Mouse (Mus musculus): ENCODE results near the gene Nsf.
"Not testable (repeated sequence)": the region's sequence is repeated elsewhere in the genome, so short reads cannot be mapped to it uniquely, and the experiment has no call there.

Gene Nsf

DNA sequence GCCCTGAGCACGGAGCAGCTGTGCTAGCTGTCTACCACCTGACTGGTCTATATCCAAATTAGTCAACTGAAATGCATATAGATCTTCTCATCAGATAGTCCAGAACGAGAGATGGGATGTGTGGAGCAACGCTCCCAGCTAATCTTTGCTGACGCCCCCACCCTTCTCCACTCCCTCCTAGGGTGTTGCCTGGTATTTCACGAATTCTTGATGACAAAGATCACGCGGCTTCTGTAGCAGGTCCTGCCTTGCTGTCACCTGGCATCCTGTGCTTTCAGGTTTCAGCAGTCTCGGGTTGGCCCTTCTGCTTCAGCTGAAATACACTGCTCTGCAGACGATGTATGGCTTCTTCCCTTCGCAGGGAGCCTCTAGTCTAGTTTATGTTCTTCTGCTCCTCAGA is 61.0 kb downstream of the Nsf start:
- no peak for DNase-seq (ENCODE audit: low spot score in 2 of 2)

DNA sequence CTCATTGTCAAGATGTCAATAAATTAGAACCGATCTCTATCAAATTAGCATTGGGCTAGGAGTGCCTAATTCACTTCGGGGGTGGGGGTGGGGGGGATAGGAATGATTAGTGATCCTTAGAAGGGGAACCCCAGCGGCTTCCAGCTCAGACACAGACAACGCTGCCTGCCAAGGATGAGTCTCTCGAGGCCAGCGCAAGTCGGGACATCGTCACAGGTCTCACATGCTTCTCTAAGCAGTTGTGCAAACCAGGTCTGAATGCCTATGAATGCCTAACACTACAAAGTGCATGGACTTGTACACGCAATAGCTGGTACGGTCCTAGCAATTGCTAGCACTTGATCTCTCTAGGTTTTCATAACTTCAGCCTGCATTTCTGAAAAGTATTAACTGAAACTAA is 62.1 kb downstream of the Nsf start:
- no peak for DNase-seq (ENCODE audit: low spot score in 2 of 2)

DNA sequence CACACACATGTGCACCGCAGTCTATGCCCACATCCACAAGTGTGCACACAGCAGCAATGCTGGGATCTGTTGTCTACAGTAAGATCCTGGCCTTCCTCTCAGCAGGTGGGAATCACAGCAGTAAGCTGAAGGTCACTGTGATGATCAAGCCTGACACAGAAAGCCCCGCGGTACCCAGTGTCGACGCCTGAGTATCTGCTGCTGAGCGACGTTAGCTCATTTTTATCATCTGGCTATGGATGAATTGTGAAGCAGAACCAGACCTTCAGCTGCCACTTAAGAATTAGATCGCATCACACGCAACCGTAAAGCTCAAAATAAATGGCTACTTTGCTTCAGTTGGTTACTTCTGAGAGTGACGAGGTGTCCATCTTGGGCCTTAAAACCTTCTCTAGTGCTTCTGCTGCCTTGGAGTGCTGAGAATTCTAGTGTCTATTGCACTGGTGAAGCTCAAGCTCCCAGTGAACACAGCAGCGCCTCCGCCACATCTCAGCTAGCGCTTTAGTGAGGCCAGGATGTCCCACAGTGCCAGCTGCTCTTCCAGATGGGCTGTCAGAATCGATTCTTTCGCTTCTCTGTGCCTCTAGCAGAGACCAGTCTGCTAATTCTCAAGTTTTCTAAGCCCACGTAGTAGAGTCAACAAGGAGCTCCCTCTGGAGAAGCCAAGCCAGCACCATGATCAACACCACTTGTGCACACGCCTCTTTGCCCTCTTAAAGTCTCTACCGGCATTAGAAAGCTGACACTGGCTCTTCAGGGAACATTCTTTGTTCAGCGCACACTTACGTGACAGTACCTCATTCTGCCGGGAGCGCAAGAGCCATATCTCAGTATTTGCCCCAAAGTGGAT is 63.3 kb downstream of the Nsf start:
- no peak for DNase-seq (ENCODE audit: low spot score in 2 of 2)

DNA sequence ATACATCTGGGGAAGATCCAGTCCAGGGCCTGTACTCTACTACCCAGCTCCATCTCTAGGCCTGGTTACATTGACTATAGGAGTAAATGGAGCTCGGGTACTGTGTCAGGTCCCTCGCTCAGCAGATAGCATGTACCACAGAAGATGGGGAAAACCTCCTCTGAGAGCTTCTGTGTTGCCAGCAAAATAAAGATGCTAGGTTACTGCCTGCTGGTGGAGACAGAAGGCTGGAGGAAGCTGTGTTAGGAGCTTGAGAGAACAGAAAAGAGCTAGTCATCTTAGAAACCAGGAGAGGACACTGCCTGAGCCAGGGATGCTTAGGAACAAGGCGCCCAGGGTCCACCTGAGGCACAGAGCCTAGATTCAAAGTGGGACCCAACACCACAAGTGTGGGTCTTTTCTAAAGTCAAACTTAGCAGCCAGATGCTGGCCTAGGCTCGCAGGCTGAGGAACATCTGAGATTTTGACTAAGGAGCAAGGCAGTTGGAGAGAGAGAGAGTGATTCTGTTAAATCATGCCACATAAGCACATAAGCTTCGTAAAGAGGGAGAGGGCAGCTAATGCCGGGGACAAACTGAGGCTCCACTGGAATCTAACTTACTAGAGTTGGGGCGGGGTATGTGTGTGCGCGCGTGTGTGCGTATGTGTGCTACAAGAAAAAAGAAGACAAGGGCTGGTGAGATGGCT is 66.0 kb downstream of the Nsf start:
- no peak for DNase-seq (ENCODE audit: low spot score in 2 of 2)

DNA sequence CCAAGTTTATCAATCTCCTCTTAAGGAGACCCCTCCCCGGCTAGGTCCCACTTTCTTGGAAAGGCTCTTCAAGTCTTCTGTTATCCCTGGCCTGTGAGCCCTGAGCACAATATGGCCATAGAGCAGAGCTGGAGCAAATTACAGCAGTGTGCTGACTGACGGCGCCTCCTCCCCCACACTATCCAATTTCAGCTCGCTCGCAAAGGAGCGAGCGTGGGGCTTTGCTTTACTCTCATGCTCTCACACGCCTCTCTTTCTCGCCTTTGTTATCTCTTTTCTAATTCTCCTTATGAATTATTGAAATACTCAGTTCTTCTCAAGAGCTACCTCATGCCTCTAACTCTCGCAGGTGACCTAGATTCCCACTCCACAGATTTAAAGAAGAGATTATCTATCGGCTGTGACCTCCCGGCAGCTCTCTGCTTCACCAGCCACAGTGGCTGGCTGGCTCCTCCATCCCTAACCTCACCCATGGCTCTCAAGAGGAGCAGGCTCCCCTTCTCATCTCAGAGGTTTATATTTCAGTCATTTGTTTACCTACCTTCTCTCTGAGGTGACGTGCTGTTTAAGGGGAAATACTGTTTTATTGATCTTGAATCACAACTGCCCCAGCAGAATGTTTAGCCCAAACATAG is 69.0 kb downstream of the Nsf start:
- DNase-seq (ENCODE audit: low spot score in 2 of 2) = no peak

DNA sequence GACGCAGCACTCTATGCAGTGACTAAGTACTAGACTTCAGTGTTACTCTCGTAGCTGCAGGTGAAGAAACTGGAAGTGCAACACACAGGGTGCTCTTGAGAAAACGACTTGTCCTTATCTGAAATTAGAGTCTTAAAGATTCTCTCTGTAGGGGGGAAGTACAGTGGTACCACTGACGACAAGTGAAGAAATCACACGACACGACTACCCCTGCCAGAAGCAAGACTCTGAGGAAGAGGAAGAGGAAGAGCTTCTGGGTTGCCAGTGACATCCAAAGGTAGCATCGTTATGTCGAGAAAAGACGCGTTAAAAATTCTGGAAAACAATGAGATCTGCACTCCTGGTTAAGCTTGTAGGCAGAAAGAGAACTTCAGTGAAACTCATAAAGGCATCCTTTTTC is 70.1 kb downstream of the Nsf start:
- no peak for DNase-seq (ENCODE audit: low spot score in 2 of 2)

DNA sequence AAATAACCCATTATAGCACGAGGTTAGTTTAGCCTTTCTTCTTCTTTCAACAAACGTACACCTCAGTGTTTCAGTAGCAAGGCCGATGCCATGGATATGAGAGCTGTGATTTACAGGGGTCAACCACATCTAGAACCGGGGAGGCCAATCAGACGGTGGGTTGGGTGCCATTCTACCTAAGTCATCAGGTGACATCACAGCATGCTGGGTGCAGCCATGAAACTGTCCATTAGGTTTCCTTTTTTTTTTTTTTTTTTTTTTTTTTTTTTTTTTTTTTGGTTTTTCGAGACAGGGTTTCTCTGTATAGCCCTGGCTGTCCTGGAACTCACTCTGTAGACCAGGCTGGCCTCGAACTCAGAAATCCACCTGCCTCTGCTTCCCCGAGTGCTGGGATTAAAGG is 74.4 kb downstream of the Nsf start:
- not testable (repeated sequence) for DNase-seq (ENCODE audit: low spot score in 2 of 2)

DNA sequence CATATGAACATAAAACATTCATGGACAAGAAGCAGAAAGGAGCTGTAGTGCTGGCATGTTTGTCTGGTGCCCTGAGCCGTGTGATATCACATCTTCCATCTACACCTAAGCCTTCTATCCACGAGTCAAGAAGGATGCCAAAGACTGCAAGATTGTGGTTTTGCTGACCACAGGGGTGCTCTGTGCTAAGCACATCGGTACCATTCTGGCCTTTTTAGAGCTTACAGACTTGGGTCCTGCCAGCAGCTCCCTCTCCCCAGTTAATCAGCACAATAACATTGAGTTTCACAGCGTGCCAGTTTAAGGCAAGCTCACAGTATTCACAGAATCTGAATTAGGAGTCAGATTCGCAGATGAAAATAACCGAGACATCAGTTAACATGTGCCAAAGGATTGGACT is 75.4 kb downstream of the Nsf start:
- DNase-seq (ENCODE audit: low spot score in 2 of 2) = no peak

DNA sequence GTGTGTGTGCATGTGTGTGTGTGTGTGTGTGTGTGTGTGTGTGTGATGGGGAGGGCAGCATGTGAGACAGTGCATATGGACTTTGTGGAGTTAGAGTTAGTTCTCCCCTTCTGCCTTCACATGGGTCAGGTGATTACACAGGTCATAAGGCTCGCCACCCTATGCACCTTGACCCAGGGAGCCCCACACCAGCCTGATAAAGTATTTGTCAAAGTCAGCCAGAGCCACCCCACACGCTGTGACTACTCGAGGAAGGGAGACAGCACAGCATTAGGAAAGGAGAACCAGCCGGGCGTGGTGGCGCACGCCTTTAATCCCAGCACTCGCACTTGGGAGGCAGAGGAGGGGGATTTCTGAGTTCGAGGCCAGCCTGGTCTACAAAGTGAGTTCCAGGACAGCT is 83.5 kb downstream of the Nsf start:
- DNase-seq (ENCODE audit: low spot score in 2 of 2) = no peak

DNA sequence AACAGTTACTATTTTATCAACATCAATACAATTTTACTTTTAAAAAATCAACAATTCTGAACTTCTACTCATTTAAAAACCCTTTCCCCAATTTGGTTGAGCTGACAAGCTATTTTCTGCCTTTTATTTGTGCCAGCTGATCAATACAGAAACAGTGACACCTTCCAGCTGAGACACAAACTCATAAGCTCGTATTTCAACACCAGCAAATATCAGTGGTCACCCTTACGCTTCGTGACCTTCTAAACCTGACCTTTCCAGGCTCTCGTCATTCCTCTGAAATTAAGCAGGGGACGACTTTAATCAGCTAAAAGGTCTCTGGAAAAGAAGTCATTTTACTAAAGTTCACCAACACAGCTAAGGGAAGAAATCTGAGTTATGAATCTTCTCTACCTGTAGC is 86.2 kb downstream of the Nsf start:
- no peak for DNase-seq (ENCODE audit: low spot score in 2 of 2)

DNA sequence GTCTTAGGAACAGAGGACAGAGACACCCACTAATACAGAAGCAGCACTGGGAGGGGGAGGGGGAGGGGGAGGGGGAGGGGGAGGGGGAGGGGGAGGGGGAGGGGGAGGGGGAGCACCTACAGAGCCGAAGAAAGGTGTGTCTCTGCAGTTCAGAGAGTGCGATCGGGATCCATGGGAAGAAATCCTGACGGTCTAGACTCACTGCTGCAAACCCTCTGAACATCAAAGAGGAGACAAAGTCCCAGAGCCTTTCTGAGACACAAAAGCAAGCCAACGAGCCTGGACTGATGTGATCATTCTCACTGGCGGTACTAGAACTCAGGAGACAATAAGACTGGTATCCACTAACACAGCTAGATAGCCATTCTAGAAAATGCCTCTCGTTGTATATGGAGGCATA is 88.5 kb downstream of the Nsf start:
- no peak for DNase-seq (ENCODE audit: low spot score in 2 of 2)

DNA sequence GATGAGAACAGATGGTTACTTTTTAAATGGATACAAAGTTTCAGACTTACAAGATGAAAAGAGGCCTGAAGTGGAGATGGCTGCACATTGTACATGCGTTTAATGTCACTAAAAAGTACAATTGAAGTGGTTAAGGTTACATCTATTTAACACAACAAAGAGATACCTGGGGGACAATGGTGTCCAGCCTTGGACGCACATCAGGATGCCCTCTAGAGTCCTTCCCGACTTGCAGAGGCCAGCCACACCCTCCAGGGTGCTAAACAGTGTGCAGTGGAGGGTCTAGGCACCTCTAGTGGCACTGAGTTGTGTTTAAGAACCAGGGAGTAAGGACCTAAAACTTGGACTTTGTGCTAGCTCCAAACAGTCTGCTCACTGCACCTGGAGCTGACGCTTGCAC is 89.4 kb downstream of the Nsf start:
- no peak for DNase-seq (ENCODE audit: low spot score in 2 of 2)

DNA sequence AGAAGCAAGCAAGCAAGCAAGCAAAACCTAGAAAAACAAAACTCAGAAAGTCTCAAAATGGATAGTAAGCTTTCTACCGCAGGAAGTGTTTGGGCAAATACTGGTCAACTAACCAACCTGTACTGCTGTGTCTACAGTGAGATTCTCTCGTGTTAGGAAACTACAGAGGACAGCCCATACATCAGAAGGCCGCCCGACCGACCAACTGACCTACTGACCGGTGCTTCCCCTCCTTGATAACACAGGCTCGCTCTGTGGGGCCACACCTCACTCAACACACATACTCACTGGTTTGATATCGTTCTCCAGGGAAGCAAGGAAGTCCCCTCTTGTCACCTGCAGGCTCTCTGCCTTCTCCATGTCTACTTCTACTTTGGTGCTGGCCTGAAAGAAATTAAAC is 90.9 kb downstream of the Nsf start:
- no peak for DNase-seq (ENCODE audit: low spot score in 2 of 2)

DNA sequence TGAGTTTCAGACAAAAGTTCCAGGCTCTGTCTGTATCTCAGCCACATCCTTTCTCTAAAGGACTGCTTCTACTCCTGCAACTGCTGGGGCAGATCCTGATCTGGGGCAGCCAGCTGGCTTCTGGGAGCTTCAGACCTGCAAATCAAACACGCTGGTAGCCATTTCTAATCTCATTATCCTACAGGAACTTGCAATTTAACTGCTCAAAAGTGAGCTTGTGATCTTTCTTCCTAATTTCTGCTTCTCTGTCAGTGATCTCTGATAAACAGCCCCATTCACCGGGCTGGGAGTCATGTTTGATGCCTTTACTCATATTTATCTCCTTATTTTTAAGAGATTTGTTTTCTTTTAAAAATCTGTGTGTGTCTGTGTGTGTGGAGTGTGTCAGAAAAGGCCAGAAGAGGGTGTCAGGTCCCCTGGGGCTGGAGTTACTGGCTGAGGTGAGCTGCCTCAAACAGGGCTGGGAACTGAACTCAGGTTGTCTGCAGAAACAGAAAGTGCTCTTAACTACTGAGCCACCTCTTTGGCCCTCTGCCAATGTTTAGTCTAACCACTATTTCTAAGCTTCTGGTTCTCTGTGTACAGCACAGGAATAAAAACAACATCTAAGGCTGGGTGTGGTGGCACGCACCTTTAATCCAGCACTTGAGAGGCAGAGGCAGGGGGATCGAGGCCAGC is 93.8 kb downstream of the Nsf start:
- DNase-seq (ENCODE audit: low spot score in 2 of 2) = no peak

DNA sequence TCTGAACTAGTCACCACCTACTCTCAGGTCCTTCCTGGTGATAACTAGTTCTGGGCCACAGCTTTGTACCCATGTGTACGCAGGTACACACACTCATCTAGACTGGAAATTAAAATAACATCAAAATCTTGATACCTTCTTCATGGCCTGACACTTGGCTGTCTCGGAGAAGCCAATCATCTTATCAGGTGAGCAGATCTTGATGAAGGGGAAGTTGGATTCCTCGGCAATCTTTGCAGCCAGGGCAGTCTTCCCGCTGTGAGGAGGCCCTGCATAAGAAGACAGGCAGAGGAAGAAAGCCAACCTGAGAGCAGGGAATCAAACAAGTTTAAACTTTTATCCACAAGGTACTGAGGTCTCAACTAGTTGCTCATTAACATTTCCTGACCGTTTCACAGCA is 95.1 kb downstream of the Nsf start:
- no peak for DNase-seq (ENCODE audit: low spot score in 2 of 2)

DNA sequence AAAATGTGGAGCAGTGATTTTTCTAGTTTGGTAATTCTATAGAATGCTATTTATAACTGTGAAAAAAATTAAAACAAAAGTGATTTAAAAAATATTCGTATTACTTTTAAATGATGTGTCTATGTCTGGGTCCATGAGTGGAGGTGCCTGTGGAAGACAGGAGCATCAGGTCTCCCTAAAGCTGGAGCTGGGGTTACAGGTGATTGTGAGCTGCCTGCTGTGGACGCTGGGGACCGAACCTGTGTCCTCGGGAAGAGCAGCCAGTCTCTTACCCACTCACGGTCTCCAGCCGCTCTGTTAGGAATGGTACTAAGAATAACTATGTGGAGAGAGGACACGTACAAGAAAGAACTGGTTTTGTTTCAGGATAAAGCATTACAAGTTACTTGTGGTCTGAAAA is 97.2 kb downstream of the Nsf start:
- DNase-seq (ENCODE audit: low spot score in 2 of 2) = no peak

DNA sequence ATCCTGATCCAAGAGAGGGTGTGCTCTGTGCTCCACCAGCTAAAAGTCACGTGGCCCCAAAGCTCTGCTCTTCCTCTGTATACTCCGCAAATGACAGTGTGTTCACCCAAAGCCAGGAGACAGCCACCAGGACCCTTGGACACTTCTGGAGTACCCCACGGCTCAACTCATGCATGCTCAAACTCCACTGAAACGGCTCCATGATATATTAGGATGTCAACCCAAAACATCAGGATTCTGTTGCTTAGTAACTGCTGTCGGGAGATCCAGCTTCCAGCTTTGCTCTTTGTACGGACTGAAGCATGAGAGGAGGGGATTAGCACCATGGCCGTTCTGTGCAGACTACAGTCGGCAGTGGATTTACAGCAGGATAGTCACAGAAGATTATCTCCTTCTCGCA is 99.6 kb downstream of the Nsf start:
- DNase-seq (ENCODE audit: low spot score in 2 of 2) = no peak

DNA sequence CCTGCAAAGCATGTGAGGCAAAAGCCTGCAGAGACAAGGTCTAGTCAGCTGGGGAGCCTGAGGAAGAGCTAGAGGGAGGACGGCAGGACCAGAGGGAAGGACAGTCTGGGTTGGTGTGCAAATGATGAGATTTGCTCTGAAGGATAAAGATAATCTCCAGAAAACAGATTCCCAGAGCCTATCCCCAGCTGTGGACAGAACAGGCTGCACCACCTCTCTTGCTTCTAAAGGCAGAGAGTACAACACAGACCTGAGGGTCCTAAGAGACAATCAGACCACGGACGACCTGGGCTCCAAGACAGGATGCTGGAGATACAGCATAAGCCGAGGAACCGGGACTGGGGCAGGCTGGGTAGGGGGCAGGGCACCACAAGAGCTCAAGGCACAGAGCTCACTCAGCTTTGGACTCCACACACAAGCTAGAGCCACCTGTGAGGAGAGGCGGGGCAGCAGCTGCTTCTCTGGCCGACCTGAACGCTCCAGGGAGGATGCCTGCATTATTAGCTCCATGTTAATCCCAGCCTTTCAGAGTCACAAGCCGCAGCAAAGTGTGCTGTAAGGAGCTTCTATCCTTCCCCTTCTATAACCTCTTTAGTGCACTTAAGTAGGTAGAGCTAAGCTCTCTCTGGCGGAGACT is 100.5 kb downstream of the Nsf start:
- DNase-seq (ENCODE audit: low spot score in 2 of 2) = no peak

DNA sequence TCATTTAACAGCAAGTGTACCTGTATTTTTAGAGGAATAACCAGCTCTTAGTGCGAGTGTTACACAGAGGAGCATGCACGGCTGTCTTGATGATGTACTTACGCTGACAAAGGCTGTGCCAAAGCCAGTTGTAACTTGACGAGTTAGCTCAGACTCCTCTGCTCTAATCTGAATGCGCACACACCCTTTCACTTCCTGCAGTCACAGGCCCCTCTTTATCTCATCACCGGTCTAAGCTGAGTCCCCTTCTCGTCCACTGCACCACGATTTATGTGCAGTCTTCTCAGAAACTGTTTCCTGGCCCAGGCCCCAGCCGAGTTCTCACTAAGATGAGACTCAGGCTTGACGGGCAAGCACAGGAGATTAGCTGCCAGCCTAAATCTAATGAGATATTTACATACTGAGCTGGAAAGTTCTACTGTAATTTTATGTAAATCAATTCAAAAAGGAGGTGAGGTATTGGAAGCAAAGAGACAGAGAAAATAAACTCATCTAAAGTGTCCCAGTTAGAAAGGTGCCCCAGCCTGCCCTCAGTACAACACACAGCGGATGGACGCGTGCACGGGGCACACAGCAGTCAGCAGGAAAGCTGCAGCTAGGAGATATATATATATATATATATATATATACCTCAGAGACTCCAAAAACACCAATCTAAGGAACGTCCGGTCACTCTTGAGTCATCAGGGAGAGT is 101.1 kb downstream of the Nsf start:
- no peak for DNase-seq (ENCODE audit: low spot score in 2 of 2)

DNA sequence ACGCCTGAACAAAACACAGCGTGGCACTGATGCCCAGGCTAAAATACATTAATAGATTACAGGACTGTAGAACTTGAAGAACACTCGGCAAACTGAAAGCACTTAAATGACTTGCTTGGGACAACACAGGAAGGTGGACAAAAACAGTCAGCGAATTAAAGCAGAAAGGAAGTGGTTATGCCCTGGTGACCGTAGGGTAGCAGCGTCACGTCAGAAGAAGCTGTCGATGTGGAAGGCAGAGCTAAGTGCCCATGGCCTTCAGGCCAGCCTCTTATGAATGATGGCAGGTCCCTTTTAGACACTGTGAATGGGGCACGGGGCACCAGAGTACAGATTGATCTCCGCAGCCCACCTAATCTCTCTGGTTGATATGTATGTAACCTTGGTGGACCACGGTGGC is 105.6 kb downstream of the Nsf start:
- no peak for DNase-seq (ENCODE audit: low spot score in 2 of 2)

DNA sequence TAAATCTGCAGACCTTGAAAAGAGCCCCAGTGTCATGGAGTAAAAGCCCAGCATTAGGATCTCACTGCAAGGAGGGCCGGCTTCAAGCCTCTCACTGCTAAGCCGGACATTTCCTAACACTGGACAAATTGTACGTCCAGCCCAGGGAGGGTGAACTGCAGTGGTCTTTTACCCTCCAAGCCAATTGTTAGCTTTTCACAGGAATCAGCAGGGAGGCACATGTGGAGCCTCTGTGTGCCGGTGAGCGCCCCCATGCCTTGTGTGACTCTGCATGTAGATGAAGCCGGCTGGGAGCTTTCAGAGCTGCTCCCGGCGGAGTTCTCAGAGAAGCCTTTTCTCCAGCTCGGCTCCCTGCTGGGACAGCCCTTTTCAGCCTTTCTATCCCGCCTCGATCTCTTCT is 113.0 kb downstream of the Nsf start:
- DNase-seq (ENCODE audit: low spot score in 2 of 2) = no peak
